Mouse (Mus musculus) embryonic facial prominence, embryonic 13.5 days (tissue): ENCODE data around the gene Rpgrip1. TPM values are rescaled to one million over a fixed set of nuclear protein-coding genes. Genes with fewer than 3 reads are reported as not detected.

Experiments used
- ATAC-seq: fragments of 200-750 bp; cut with Nextera tagmentation; 2 replicates; pipeline ENCODE4 v1.8.0; 2017; ENCODE audit warnings: low read depth; ENCODE audit not compliant: insufficient number of reproducible peaks, insufficient read depth, low FRiP score, low TSS enrichment
- H3K27ac ChIP-seq: fragments of 300-500 bp; sonication (generic); 2 replicates; pipeline ENCODE4 v1.5.1; 2015; ENCODE audit warnings: moderate library complexity, mild to moderate bottlenecking, inconsistent platforms
- H3K27me3 ChIP-seq: fragments of 300-500 bp; sonication (generic); 2 replicates; pipeline ENCODE4 v1.6.1; 2015; ENCODE audit warnings: mild to moderate bottlenecking, inconsistent platforms
- H3K36me3 ChIP-seq: fragments of 300-500 bp; sonication (generic); 2 replicates; pipeline ENCODE4 v1.6.1; 2015; ENCODE audit warnings: mild to moderate bottlenecking, inconsistent platforms
- H3K4me1 ChIP-seq: fragments of 300-500 bp; sonication (generic); 2 replicates; pipeline ENCODE4 v1.6.1; 2015; ENCODE audit warnings: inconsistent platforms
- H3K4me2 ChIP-seq: fragments of 300-500 bp; sonication (generic); 2 replicates; pipeline ENCODE4 v1.6.1; 2015; ENCODE audit warnings: moderate library complexity, mild to moderate bottlenecking, inconsistent platforms
- H3K4me3 ChIP-seq: fragments of 300-500 bp; sonication (generic); 2 replicates; pipeline ENCODE4 v1.5.1; 2015; ENCODE audit warnings: mild to moderate bottlenecking, inconsistent platforms
- H3K9ac ChIP-seq: fragments of 300-500 bp; sonication (generic); 2 replicates; pipeline ENCODE4 v1.6.1; 2015; ENCODE audit warnings: mild to moderate bottlenecking, inconsistent platforms
- H3K9me3 ChIP-seq: fragments of 300-500 bp; sonication (generic); 2 replicates; pipeline ENCODE4 v1.6.1; 2016; ENCODE audit warnings: inconsistent platforms
- WGBS: fragments of 180-500 bp; shearing (Covaris S2); methylation state at CpG from one replicate; pipeline ENCODE4 v1.1.7; 2015; ENCODE audit warnings: mixed read lengths; 5-methylcytosine and 5-hydroxymethylcytosine counted together
- polyA plus RNA-seq: library from polyadenylated mRNA; unstranded; fragments of >200 nt; fragmentation: Nextera tagmentation; extraction: Ambion mirVana; gene quantifications from 2 replicates; pipeline ENCODE4 v1.2.1, GENCODE M21; 2015

Gene Rpgrip1
- polyA plus RNA-seq, 1 experiment from 2014 or later, result 81.6 TPM

- H3K36me3 ChIP-seq, result peaks cover 1% of the 10 kb centered on the region
- WGBS, result 46% methylated on average over 3 of the region's 3 CpGs
- H3K9me3 ChIP-seq, result no peaks in the 10 kb centered on the region
- H3K27ac ChIP-seq, result no peak overlapping the region
- no peak overlapping the region for H3K4me2 ChIP-seq
- H3K9ac ChIP-seq, result no peak overlapping the region
- no peak overlapping the region for H3K4me3 ChIP-seq
- H3K27me3 ChIP-seq, result no peaks in the 10 kb centered on the region
- ATAC-seq, result no peak
- H3K4me1 ChIP-seq, result no peaks in the 10 kb centered on the region
Measured at GRCm38 (mm10) chr14:52152613-52153012, 42.1 kb downstream of the Rpgrip1 start.

GRCm38 (mm10) chr14:52155008-52155407 is 44.5 kb downstream of the Rpgrip1 start:
- H3K27me3 ChIP-seq, result no peaks in the 10 kb centered on the region
- 89% methylated on average over 2 of the region's 2 CpGs for WGBS
- H3K36me3 ChIP-seq, result peaks cover 25% of the 10 kb centered on the region
- H3K9me3 ChIP-seq, result no peaks in the 10 kb centered on the region
- H3K27ac ChIP-seq, result no peak overlapping the region
- no peak for ATAC-seq
- H3K4me2 ChIP-seq, result no peak overlapping the region
- H3K4me1 ChIP-seq, result no peaks in the 10 kb centered on the region
- H3K9ac ChIP-seq, result no peak overlapping the region
- H3K4me3 ChIP-seq, result no peak overlapping the region

GRCm38 (mm10) chr14:52160911-52161310 is 50.4 kb downstream of the Rpgrip1 start:
- ATAC-seq, result no peak
- H3K4me1 ChIP-seq, result no peaks in the 10 kb centered on the region
- H3K9ac ChIP-seq, result no peak overlapping the region
- no peaks in the 10 kb centered on the region for H3K27me3 ChIP-seq
- no peak overlapping the region for H3K27ac ChIP-seq
- peaks cover 80% of the 10 kb centered on the region for H3K36me3 ChIP-seq
- no peak overlapping the region for H3K4me3 ChIP-seq
- 73% methylated on average over 6 of the region's 6 CpGs for WGBS
- H3K9me3 ChIP-seq, result no peaks in the 10 kb centered on the region
- no peak overlapping the region for H3K4me2 ChIP-seq

DNA sequence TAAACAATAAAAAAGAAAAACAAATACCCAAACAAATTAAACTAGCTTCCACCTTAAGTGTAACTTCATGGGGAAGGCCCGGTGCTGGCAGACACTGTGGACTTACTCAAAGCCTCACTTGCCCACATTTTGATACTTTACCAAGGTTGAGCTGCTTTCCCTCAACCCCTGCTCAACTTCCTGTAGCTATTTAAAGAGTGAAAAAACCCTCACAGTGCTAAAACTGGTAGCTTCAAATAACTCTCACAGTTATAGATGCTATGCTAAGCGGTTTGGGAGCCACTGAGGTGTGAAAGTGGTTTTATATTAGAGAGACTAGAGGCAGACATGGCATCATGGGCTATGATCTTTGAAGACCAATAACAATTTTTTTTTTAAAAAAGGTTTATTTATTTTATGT is 56.1 kb downstream of the Rpgrip1 start:
- no peak overlapping the region for H3K9ac ChIP-seq
- H3K27me3 ChIP-seq, result no peaks in the 10 kb centered on the region
- H3K27ac ChIP-seq, result no peak overlapping the region
- no peak for ATAC-seq
- no peak overlapping the region for H3K4me2 ChIP-seq
- H3K9me3 ChIP-seq, result no peaks in the 10 kb centered on the region
- WGBS, result 96% methylated on average over 2 of the region's 2 CpGs
- peaks cover 77% of the 10 kb centered on the region for H3K36me3 ChIP-seq
- H3K4me1 ChIP-seq, result no peaks in the 10 kb centered on the region
- no peak overlapping the region for H3K4me3 ChIP-seq

DNA sequence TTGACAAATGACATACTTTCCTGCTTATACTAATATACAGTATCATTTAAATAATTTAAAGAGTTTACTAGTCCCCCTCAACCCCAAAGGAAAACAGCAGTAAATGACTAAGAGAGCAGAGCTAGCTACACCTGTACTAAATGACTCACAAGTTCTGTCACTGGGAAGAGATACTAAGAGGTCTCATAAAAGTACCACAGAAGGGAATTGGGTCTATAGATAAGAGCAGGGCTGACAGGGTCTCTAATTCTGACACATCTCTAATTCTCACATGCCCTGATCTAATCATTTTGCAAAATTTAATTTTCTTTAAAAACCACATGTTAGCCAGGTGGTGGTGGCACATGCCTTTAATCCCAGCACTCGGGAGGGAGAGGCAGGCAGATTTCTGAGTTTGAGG is 78.3 kb downstream of the Rpgrip1 start:
- no peak overlapping the region for H3K4me2 ChIP-seq
- ATAC-seq, result no peak

DNA sequence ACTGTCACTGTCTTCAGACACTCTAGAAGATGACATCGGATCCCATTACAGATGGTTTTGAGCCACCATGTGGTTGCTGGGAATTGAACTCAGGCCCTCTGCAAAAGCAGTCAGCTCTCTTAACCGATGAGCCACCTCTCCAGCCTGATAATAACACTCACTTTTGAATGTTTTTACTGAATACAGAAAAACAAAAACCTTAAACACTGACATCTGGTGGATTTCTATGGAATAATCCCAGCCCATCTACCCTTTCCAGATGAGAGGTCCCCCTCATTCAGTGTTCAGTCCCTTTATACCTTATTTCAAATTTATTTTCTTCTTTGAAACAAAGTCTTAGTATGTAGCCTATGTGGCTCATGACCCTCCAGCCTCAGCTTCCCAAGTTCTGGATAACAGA is 79.0 kb downstream of the Rpgrip1 start:
- Histone ChIP-seq H3K9ac (no peak overlapping the region), H3K27ac (no peak overlapping the region), H3K27me3 (no peaks in the 10 kb centered on the region), H3K4me2 (no peak overlapping the region), H3K4me3 (no peak overlapping the region), H3K4me1 (no peaks in the 10 kb centered on the region), H3K36me3 (peaks cover 11% of the 10 kb centered on the region; the same call in 1 of the 2 replicates), H3K9me3 (no peaks in the 10 kb centered on the region)
- ATAC-seq, result no peak
- WGBS, result 77% methylated on average over 2 of the region's 2 CpGs

More for the DNA sequence above, 78.3 kb downstream of the Rpgrip1 start:
- no peaks in the 10 kb centered on the region for H3K9me3 ChIP-seq
- no peaks in the 10 kb centered on the region for H3K4me1 ChIP-seq
- no peaks in the 10 kb centered on the region for H3K27me3 ChIP-seq
- H3K9ac ChIP-seq, result no peak overlapping the region
- no peak overlapping the region for H3K4me3 ChIP-seq
- H3K27ac ChIP-seq, result no peak overlapping the region
- peaks cover 11% of the 10 kb centered on the region; the same call in 1 of the 2 replicates for H3K36me3 ChIP-seq
- WGBS, result 81% methylated on average over 1 of the region's 1 CpGs

DNA sequence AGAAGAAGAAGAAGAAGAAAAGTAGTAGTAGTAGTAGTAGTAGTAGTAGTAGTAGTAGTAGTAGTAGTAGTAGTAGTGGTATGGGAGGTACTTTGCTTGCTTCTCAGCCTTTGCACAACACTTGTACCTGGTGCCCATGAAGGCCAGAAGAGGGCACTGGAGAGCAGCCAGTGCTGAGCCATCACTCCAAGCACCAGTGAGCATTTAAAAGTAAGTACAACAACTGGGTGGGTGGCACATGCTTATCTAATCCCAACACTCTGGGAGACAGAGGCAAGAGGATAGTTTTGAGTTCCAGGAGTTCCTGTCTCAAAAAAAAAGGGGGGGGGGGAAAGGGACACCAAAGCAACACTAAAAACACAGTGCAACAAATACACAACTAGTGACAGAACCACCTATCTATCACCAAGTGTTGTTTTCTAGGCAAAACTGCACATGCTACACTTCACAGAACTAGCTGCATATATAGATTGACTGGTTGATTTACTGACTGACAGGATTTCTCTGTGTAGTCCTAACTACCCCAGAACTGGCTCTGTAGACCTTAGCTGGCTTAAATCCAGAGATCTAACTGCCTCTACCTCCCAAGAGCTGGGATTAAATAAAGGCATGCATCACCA is 80.3 kb downstream of the Rpgrip1 start:
- H3K4me1 ChIP-seq, result peaks cover 8% of the 10 kb centered on the region; the same call in 1 of the 2 replicates
- H3K4me3 ChIP-seq, result no peak overlapping the region
- no peaks in the 10 kb centered on the region for H3K9me3 ChIP-seq
- H3K9ac ChIP-seq, result no peak overlapping the region
- peaks cover 11% of the 10 kb centered on the region; the same call in 1 of the 2 replicates for H3K36me3 ChIP-seq
- H3K4me2 ChIP-seq, result no peak overlapping the region
- H3K27me3 ChIP-seq, result no peaks in the 10 kb centered on the region
- H3K27ac ChIP-seq, result no peak overlapping the region
- no peak for ATAC-seq

DNA sequence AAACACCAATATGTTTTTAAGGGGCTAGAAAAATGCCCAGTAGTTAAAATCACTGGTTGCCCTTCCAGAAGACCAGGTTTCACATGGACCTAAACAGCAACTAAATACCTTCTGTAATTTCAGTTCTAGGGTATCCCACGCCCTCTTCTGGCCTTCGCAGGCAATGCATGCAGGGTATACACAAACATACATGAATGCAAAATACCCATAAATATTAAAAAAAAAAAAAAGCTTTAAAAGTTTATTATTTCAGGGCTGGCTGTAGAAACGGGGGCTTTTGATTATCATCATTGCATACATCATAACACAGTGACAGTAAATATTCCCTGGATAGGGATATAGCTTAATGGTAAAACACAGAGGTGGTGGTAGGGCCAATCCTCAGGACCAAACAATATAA is 85.2 kb downstream of the Rpgrip1 start:
- H3K9me3 ChIP-seq, result no peaks in the 10 kb centered on the region
- no peaks in the 10 kb centered on the region for H3K27me3 ChIP-seq
- H3K36me3 ChIP-seq, result peaks cover 37% of the 10 kb centered on the region
- H3K27ac ChIP-seq, result no peak overlapping the region
- 10% methylated on average over 3 of the region's 3 CpGs for WGBS
- no peak overlapping the region for H3K9ac ChIP-seq
- ATAC-seq, result no peak
- peak overlapping the region; percentile 71 for H3K4me2 ChIP-seq
- H3K4me3 ChIP-seq, result peak overlapping the region; percentile 98
- H3K4me1 ChIP-seq, result peaks cover 21% of the 10 kb centered on the region

GRCm38 (mm10) chr14:52196230-52197155 is 86.0 kb downstream of the Rpgrip1 start:
- Histone ChIP-seq H3K4me3 (peak overlapping the region; percentile 98), H3K9me3 (no peaks in the 10 kb centered on the region), H3K27ac (peak overlapping the region; percentile 97), H3K27me3 (no peaks in the 10 kb centered on the region), H3K36me3 (peaks cover 43% of the 10 kb centered on the region), H3K4me2 (peak overlapping the region; percentile 71), H3K4me1 (peaks cover 21% of the 10 kb centered on the region), H3K9ac (peak overlapping the region; percentile 97)
- ATAC-seq, result peak; percentile 12; the same call in 1 of the 2 replicates
- WGBS, result under 1% methylated on average over 56 of the region's 59 CpGs

DNA sequence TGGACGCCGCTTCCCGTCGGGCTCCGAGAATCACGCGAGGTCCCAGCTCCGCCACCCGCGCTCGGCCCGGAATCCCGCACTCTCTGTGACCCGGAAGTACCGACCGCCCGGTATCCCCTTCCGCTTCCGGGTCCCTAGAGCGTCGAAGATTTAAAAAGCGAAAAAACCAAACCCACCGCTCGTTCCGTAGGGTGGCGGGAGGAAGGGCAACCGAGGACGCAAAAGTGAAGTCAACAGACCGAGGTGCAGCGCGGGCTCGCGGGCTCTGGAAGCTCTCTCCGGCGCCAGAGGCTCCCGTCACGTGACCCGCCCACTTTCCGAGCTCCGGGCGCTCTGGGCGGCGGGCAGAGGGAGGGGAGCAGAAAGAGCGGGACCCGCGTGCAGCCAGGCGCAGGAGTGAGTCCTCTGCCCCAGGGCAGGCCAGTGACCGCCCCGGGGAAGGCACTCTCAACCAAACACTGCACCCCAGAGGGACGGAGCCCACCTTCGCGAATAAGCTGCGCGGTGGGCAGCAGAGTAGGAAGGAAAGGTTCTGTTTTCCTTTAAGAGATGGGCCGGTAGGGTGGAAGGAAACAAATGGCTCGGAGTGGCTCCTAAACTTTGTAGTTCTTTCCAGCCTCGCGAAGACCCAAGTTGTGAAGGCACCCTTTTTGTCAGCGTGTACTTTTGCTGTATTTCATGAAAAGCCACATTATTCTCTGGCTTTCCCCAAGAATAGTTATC is 86.8 kb downstream of the Rpgrip1 start, which contains the start of gene Supt16:
Gene Supt16, minus strand, starts transcription at position 261 of the 723 bp plus-strand sequence.
- peaks cover 45% of the 10 kb centered on the region for H3K36me3 ChIP-seq
- H3K4me3 ChIP-seq, result peak within 1 kb of the TSS; percentile 98
- no peaks in the 10 kb centered on the region for H3K27me3 ChIP-seq
- peak; percentile 94 for ATAC-seq
- H3K4me1 ChIP-seq, result peaks cover 21% of the 10 kb centered on the region
- H3K9ac ChIP-seq, result peak within 1 kb of the TSS; percentile 97
- peak within 1 kb of the TSS; percentile 71 for H3K4me2 ChIP-seq
- under 1% methylated on average over 59 of the region's 59 CpGs for WGBS
- H3K9me3 ChIP-seq, result no peaks in the 10 kb centered on the region
- H3K27ac ChIP-seq, result peak within 1 kb of the TSS; percentile 97

GRCm38 (mm10) chr14:52198141-52198540 is 87.6 kb downstream of the Rpgrip1 start:
- no peak for ATAC-seq
- H3K36me3 ChIP-seq, result peaks cover 47% of the 10 kb centered on the region
- 23% methylated on average over 3 of the region's 3 CpGs for WGBS

More at GRCm38 (mm10) chr14:52198141-52198540, 87.6 kb downstream of the Rpgrip1 start:
- H3K9ac ChIP-seq, result peak overlapping the region; percentile 52; the same call in 1 of the 2 replicates
- H3K9me3 ChIP-seq, result no peaks in the 10 kb centered on the region
- peak overlapping the region; percentile 98 for H3K4me3 ChIP-seq
- peaks cover 21% of the 10 kb centered on the region for H3K4me1 ChIP-seq
- no peaks in the 10 kb centered on the region for H3K27me3 ChIP-seq
- peak overlapping the region; percentile 97; the same call in 1 of the 2 replicates for H3K27ac ChIP-seq
- H3K4me2 ChIP-seq, result peak overlapping the region; percentile 71
